Mouse (Mus musculus): Measurements from ENCODE around the gene Sugt1.

GRCm38 (mm10) chr14:79677108-79677753 is 89.7 kb downstream of the Sugt1 start:
- TF ChIP-seq TAL1 (IDR thresholded peaks at IDR 0.05; ENCODE audit: low read length) (no peak), GATA1 (IDR thresholded peaks at IDR 0.05; ENCODE audit: low read length) (no peak)
